Mouse (Mus musculus): ENCODE results near the gene Tril. TPM values are rescaled to one million over a fixed set of nuclear protein-coding genes. Genes with fewer than 3 reads are reported as not detected.

The Tril gene
- total and polyA plus RNA-seq, 3 experiments = not detected

- H3K27ac ChIP-seq (ENCODE audit: insufficient read depth, low read depth) = no peak overlapping the region
- in situ Hi-C loops (cut with MboI; ENCODE audit: low pct_ligation_motif_present, low pct_unique_long_range_greater_than_20kb, low sequenced_read_pairs) (no loop called here), dilution Hi-C loops (cut with MboI; ENCODE audit: extremely low pct_ligation_motif_present, extremely low pct_unique_long_range_greater_than_20kb, low sequenced_read_pairs) (no loop called here)
- no peaks in the 10 kb centered on the region for H3K27me3 ChIP-seq (replicated peaks)
- H3K4me3 ChIP-seq (replicated peaks in 1 of 3; ENCODE audit: low read depth in 2 of 3, low read length in 2 of 3, poor library complexity in 1 of 3) = no peak overlapping the region
- TF ChIP-seq UBTF (IDR thresholded peaks at IDR 0.05; ENCODE audit: low read depth, low read length) (no peak), ETS1 (conservative IDR thresholded peaks at IDR 0.05; ENCODE audit: low read depth, low read length) (no peak), KAT2A (IDR thresholded peaks at IDR 0.05; ENCODE audit: insufficient replicate concordance, low read length) (no peak), RCOR1 (conservative IDR thresholded peaks at IDR 0.05; ENCODE audit: low read depth, low read length) (no peak), MAZ (IDR thresholded peaks at IDR 0.05; ENCODE audit: low read depth, low read length) (no peak), SMC3 (IDR thresholded peaks at IDR 0.05; ENCODE audit: low read depth, low read length) (peak; percentile 75), TBP (conservative IDR thresholded peaks at IDR 0.05; ENCODE audit: low read depth, low read length) (no peak), CTCF (conservative IDR thresholded peaks at IDR 0.05 in 1 of 2, IDR thresholded peaks at IDR 0.05 in 1 of 2; ENCODE audit: low read depth in 2 of 2, low read length in 2 of 2) (peak; percentile 64 to 82), IRF4 (IDR thresholded peaks at IDR 0.05; ENCODE audit: low read depth, low read length) (no peak), POLR2A (IDR thresholded peaks at IDR 0.05; ENCODE audit: low read depth, low read length) (no peak), E2F4 (IDR thresholded peaks at IDR 0.05; ENCODE audit: insufficient replicate concordance, low read depth, low read length) (no peak), NRF1 (IDR thresholded peaks at IDR 0.05; ENCODE audit: low read depth, low read length) (no peak), ZNF384 (IDR thresholded peaks at IDR 0.05; ENCODE audit: low read depth, low read length) (peak; percentile 88), POLR2AphosphoS2 (IDR thresholded peaks at IDR 0.05; ENCODE audit: low read depth, low read length) (no peak), BHLHE40 (IDR thresholded peaks at IDR 0.05; ENCODE audit: low read depth, low read length) (no peak), ZC3H11A (IDR thresholded peaks at IDR 0.05; ENCODE audit: low read depth, low read length) (no peak; the same call in 1 of the 2 replicates), JUN (IDR thresholded peaks at IDR 0.05; ENCODE audit: insufficient read depth, low read depth, low read length) (no peak), USF2 (conservative IDR thresholded peaks at IDR 0.05; ENCODE audit: low read depth, low read length) (no peak), EP300 (IDR thresholded peaks at IDR 0.05; ENCODE audit: low read length) (no peak), ELF1 (IDR thresholded peaks at IDR 0.05; ENCODE audit: low read depth, low read length) (no peak), ZKSCAN1 (IDR thresholded peaks at IDR 0.05; ENCODE audit: borderline replicate concordance, low read depth, low read length) (no peak), RAD21 (IDR thresholded peaks at IDR 0.05; ENCODE audit: low read depth, low read length) (peak; percentile 81), MAX (IDR thresholded peaks at IDR 0.05; ENCODE audit: low read length) (no peak), JUND (conservative IDR thresholded peaks at IDR 0.05; ENCODE audit: low read depth, low read length) (0 out of 2 replicates have a peak, but pooled peaks have one; percentile 18), PAX5 (IDR thresholded peaks at IDR 0.05; ENCODE audit: low read length) (no peak), CHD2 (IDR thresholded peaks at IDR 0.05; ENCODE audit: low read length) (no peak)
- H3K9me3 ChIP-seq (replicated peaks; ENCODE audit: low read length) = no peaks in the 10 kb centered on the region
- H3K36me3 ChIP-seq (replicated peaks in 1 of 2; ENCODE audit: control insufficient read depth in 1 of 2, insufficient read depth in 1 of 2, low read length in 1 of 2) = no peaks in the 10 kb centered on the region
- DNase-seq (ENCODE audit: extremely low read depth) = peak; percentile 79
- H3K79me2 ChIP-seq (replicated peaks; ENCODE audit: control insufficient read depth, extremely low read depth, insufficient read depth, poor library complexity, severe bottlenecking) = no peaks in the 10 kb centered on the region
- H3K4me1 ChIP-seq (ENCODE audit: control insufficient read depth in 1 of 2, insufficient read depth in 2 of 2) = peaks cover 3 to 5% of the 10 kb centered on the region in 2 experiments; a peak in 3 of 4 replicates
- H3K4me2 ChIP-seq (ENCODE audit: insufficient read depth, low read depth, poor library complexity, severe bottlenecking) = peak overlapping the region; percentile 7; the same call in 1 of the 2 replicates
- H3K9ac ChIP-seq (ENCODE audit: insufficient read depth, low read depth) = no peak overlapping the region
These were observed 39.5 kb downstream of the Tril start for GRCm38 (mm10) chr6:53781171-53781570.
